Comparison of ENCODE assay signal across 8 mouse cellular contexts in genomic region chr4:156033476-156034119, GRCm38 (mm10). TPM values are rescaled to one million over a fixed set of nuclear protein-coding genes. Genes with fewer than 3 reads are reported as not detected.
DNase-seq lines count a peak whose midpoint lies in the region; ATAC-seq and TF ChIP-seq lines count a peak whose summit lies in the region.

No protein-coding gene starts in this region.

- intact Hi-C loops in heart, postnatal 36 days (cut with DNase I): loop anchor here (2.0 to 5.0 kb wide), 4 partner anchors 41 to 164 kb away; partner anchors contain the start of genes Agrn, B3galt6, C1qtnf12 and Sdf4

- peaks cover 11 to 21% of the 10 kb centered on the region in 2 experiments for H3K4me1 ChIP-seq in MEL (ENCODE audit: control insufficient read depth in 1 of 2, insufficient read depth in 2 of 2, low read length in 2 of 2)

- peak; percentile 64 for DNase-seq in kidney, adult 9 months
- DNase-seq in kidney, adult 8-10 months: no peak
- DNase-seq in MEL (ENCODE audit: low read depth, low spot score): peak; percentile 87
- DNase-seq in cerebellum, adult 9-11 months: peak; percentile 60
- DNase-seq in heart, postnatal 36 days: peak; percentile 42
- peak; percentile 77 for DNase-seq in thymus, postnatal 4 days
- no peak for DNase-seq in right cerebral cortex, adult 2 months (ENCODE audit: low spot score in 2 of 2)

- peaks cover 0 to 12% of the 10 kb centered on the region in 2 experiments; a peak in 2 of 4 replicates for H3K36me3 ChIP-seq in MEL (ENCODE audit: control insufficient read depth in 1 of 2, insufficient read depth in 2 of 2, low read length in 2 of 2)

- H3K27me3 ChIP-seq in MEL (ENCODE audit: control insufficient read depth in 1 of 2, insufficient read depth in 2 of 2, low read length in 2 of 2): no peaks in the 10 kb centered on the region

- TF ChIP-seq RAD21 in MEL (IDR thresholded peaks at IDR 0.05; ENCODE audit: low read depth, low read length): peak; percentile 59

- H3K27ac ChIP-seq in MEL (ENCODE audit: control insufficient read depth, low read depth, low read length): peak overlapping the region; percentile 46

- H3K4me3 ChIP-seq in MEL (ENCODE audit: control insufficient read depth in 1 of 2, insufficient read depth in 1 of 2, low read depth in 2 of 2, low read length in 2 of 2): peak overlapping the region; percentile 12 to 35; a peak in 2 of 4 replicates

- no peaks in the 10 kb centered on the region for H3K79me2 ChIP-seq in MEL (ENCODE audit: control insufficient read depth, insufficient read depth, low read length, poor library complexity)

- TF ChIP-seq EP300 in MEL (IDR thresholded peaks at IDR 0.05; ENCODE audit: low read depth in 1 of 2, low read length in 2 of 2): no peak

- no peak for TF ChIP-seq POLR2A in MEL (IDR thresholded peaks at IDR 0.05; ENCODE audit: control insufficient read depth in 1 of 2, insufficient read depth in 1 of 2, low read depth in 1 of 2, low read length in 2 of 2, poor library complexity in 1 of 2)

- peak; percentile 69 for ATAC-seq in megakaryocyte progenitor cell, adult 5-6 weeks (replicated peaks; ENCODE audit: poor library complexity)

- H3K9ac ChIP-seq in MEL (ENCODE audit: control insufficient read depth, low read depth, low read length, poor library complexity, severe bottlenecking): peak overlapping the region; percentile 43; the same call in 1 of the 2 replicates

- peak; percentile 80 to 93 (median 89) for TF ChIP-seq CTCF in MEL (IDR thresholded peaks at IDR 0.05 in 2 of 3, conservative IDR thresholded peaks at IDR 0.05 in 1 of 3; ENCODE audit: control insufficient read depth in 1 of 3, insufficient read depth in 1 of 3, low read depth in 2 of 3, low read length in 3 of 3, poor library complexity in 1 of 3, severe bottlenecking in 1 of 3)

- no peaks in the 10 kb centered on the region for H3K9me3 ChIP-seq in MEL (replicated peaks; ENCODE audit: insufficient read depth, low read length)

TF ChIP-seq in MEL, 35 proteins besides CTCF, POLR2A, EP300 and RAD21:
- TF ChIP-seq USF2 (IDR thresholded peaks at IDR 0.05; ENCODE audit: borderline replicate concordance in 1 of 2, insufficient read depth in 1 of 2, low read depth in 1 of 2, low read length in 2 of 2) (no peak), RCOR1 (IDR thresholded peaks at IDR 0.05; ENCODE audit: low read depth, low read length) (0 out of 2 replicates have a peak, but pooled peaks have one; percentile 16), TAL1 (IDR thresholded peaks at IDR 0.05; ENCODE audit: low read length) (no peak), HCFC1 (IDR thresholded peaks at IDR 0.05; ENCODE audit: low read depth, low read length) (peak; percentile 58), UBTF (IDR thresholded peaks at IDR 0.05; ENCODE audit: borderline replicate concordance, insufficient read depth, low read depth, low read length) (no peak), MAZ (IDR thresholded peaks at IDR 0.05; ENCODE audit: low read depth, low read length) (no peak), MXI1 (IDR thresholded peaks at IDR 0.05; ENCODE audit: low read depth, low read length) (peak; percentile 46; the same call in 1 of the 2 replicates), SIN3A (IDR thresholded peaks at IDR 0.05; ENCODE audit: low read length) (peak; percentile 22; the same call in 1 of the 2 replicates), TCF12 (IDR thresholded peaks at IDR 0.05; ENCODE audit: low read depth, low read length) (0 out of 2 replicates have a peak, but pooled peaks have one; percentile 4), SMC3 (IDR thresholded peaks at IDR 0.05; ENCODE audit: low read depth, low read length) (peak; percentile 73), POLR2AphosphoS2 (IDR thresholded peaks at IDR 0.05; ENCODE audit: low read length) (no peak), MYC (IDR thresholded peaks at IDR 0.05; ENCODE audit: low read depth, low read length) (peak; percentile 59; the same call in 1 of the 2 replicates), ZC3H11A (IDR thresholded peaks at IDR 0.05; ENCODE audit: low read depth, low read length) (peak; percentile 53), MAFK (IDR thresholded peaks at IDR 0.05; ENCODE audit: borderline replicate concordance, low read depth, low read length) (no peak), TBP (IDR thresholded peaks at IDR 0.05; ENCODE audit: low read depth, low read length) (0 out of 2 replicates have a peak, but pooled peaks have one; percentile 51), BHLHE40 (IDR thresholded peaks at IDR 0.05; ENCODE audit: borderline replicate concordance, low read depth, low read length) (no peak)

RNA-seq across cellular contexts. Expression of gene Tnfrsf18, which starts 7.6 kb away (rescaled TPM):
- total RNA-seq in MEL (2012; rRNA removed): 13.6 and 16.2 TPM in 2 replicates
- 1 to 10 TPM in 1 of 2 experiments, not detected in 1; 9.3 TPM for polyA plus RNA-seq in MEL (2012; ENCODE audit: insufficient read depth in 1 of 2, insufficient read length in 2 of 2, low read depth in 1 of 2, low replicate concordance in 2 of 2, missing spikeins in 1 of 2)
- not detected for total RNA-seq in heart, postnatal 36 days (2021)
- total RNA-seq in megakaryocyte progenitor cell, adult 5-6 weeks (2015): 0.76 and 4.5 TPM in 2 replicates
- total RNA-seq in megakaryocyte progenitor cell, adult 5-6 weeks (2017): 1.9 and 2.0 TPM in 2 replicates

RNA-seq across cellular contexts. Expression of gene Tnfrsf4, which starts 20.0 kb away (rescaled TPM):
- total RNA-seq in MEL (2012; rRNA removed): 1.6 and 1.7 TPM in 2 replicates
- 1 to 10 TPM in 1 of 2 experiments, not detected in 1; 2.7 TPM for polyA plus RNA-seq in MEL (2012; ENCODE audit: insufficient read depth in 1 of 2, insufficient read length in 2 of 2, low read depth in 1 of 2, low replicate concordance in 2 of 2, missing spikeins in 1 of 2)
- total RNA-seq in heart, postnatal 36 days (2021): under 1 TPM; 0.27 to 0.39 TPM
- total RNA-seq in megakaryocyte progenitor cell, adult 5-6 weeks (2015): 1.6 and 2.0 TPM in 2 replicates
- 0.37 and 0.57 TPM in 2 replicates for total RNA-seq in megakaryocyte progenitor cell, adult 5-6 weeks (2017)

RNA-seq across cellular contexts. Expression of gene Ttll10, which starts 25.6 kb away (rescaled TPM):
- total RNA-seq in MEL (2012; rRNA removed): not detected in 2 replicates
- polyA plus RNA-seq in MEL (2012; ENCODE audit: insufficient read depth in 1 of 2, insufficient read length in 2 of 2, low read depth in 1 of 2, low replicate concordance in 2 of 2, missing spikeins in 1 of 2): under 1 TPM in 1 of 2 experiments, not detected in 1; 0.11 TPM
- total RNA-seq in heart, postnatal 36 days (2021): not detected
- not detected in 2 replicates for total RNA-seq in megakaryocyte progenitor cell, adult 5-6 weeks (2015)
- total RNA-seq in megakaryocyte progenitor cell, adult 5-6 weeks (2017): not detected in 2 replicates

RNA-seq across cellular contexts. Expression of gene Sdf4, which starts 40.9 kb away (rescaled TPM):
- total RNA-seq in MEL (2012; rRNA removed): 111 and 114 TPM in 2 replicates
- polyA plus RNA-seq in MEL (2012; ENCODE audit: insufficient read depth in 1 of 2, insufficient read length in 2 of 2, low read depth in 1 of 2, low replicate concordance in 2 of 2, missing spikeins in 1 of 2): 100 to 1,000 TPM in 1 of 2 experiments, not detected in 1; 117 TPM
- total RNA-seq in heart, postnatal 36 days (2021): 10 to 100 TPM; 77.9 to 89.1 TPM
- 52.6 and 54.4 TPM in 2 replicates for total RNA-seq in megakaryocyte progenitor cell, adult 5-6 weeks (2015)
- total RNA-seq in megakaryocyte progenitor cell, adult 5-6 weeks (2017): 188 and 205 TPM in 2 replicates

RNA-seq across cellular contexts. Expression of gene B3galt6, which starts 41.1 kb away (rescaled TPM):
- total RNA-seq in MEL (2012; rRNA removed): 6.6 and 9.1 TPM in 2 replicates
- polyA plus RNA-seq in MEL (2012; ENCODE audit: insufficient read depth in 1 of 2, insufficient read length in 2 of 2, low read depth in 1 of 2, low replicate concordance in 2 of 2, missing spikeins in 1 of 2): 1 to 10 TPM in 1 of 2 experiments, not detected in 1; 3.8 TPM
- 1 to 10 TPM; 2.2 to 2.4 TPM for total RNA-seq in heart, postnatal 36 days (2021)
- 10.5 and 10.6 TPM in 2 replicates for total RNA-seq in megakaryocyte progenitor cell, adult 5-6 weeks (2015)
- total RNA-seq in megakaryocyte progenitor cell, adult 5-6 weeks (2017): 11.4 and 12.9 TPM in 2 replicates

Comparison
In these comparisons a context has a peak if more than half of its experiments do, and no peak if none do; other contexts are left out.
1. DNase-seq: peak in kidney, adult 9 months (single experiment), MEL (single experiment), cerebellum, adult 9-11 months (single experiment), heart, postnatal 36 days (2 of 2) and thymus, postnatal 4 days (single experiment); none in kidney, adult 8-10 months (0 of 2) and right cerebral cortex, adult 2 months (0 of 2).